Comparison of ENCODE assay signal across 9 mouse cellular contexts in the genomic region with DNA sequence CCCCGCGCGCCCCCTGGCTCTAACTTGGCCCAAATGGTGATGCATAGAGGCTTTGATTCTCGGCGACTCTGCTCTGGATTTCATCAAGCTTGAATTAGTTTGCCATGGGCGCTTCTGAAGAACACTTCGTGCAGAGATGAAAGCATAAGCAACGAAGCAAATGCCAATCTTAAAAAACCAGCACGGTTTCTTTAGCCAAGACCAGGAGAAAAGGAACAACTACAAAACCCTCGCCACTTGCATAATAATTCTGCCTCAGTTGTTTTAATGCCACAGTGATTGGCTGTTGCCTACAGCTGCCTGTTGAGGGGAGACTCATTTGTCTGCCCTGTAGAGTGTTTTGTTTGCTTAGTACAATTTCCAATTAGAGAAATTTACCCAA. TPM values are rescaled to one million over a fixed set of nuclear protein-coding genes. Genes with fewer than 3 reads are reported as not detected.
DNase-seq lines count a peak whose midpoint lies in the region; ATAC-seq and TF ChIP-seq lines count a peak whose summit lies in the region.
"Had no signal": no experiment of that assay in that cellular context is flagged by ENCODE, and none has a peak within 500 bp of the region (broad histone marks: within the 10 kb centered on the region; RNA-seq: fewer than 3 reads in every experiment).

No protein-coding gene starts in this region.

- under 1% methylated on average over 10 of the region's 10 CpGs for WGBS in cerebellum, adult 2 months
- 1% methylated on average over 10 of the region's 10 CpGs for WGBS in neural tube, embryonic 11.5 days
- 2% methylated on average over 10 of the region's 10 CpGs for WGBS in intestine, embryonic 14.5 days

- no peaks in the 10 kb centered on the region for H3K27me3 ChIP-seq in cerebellum, adult 2 months (ENCODE audit: control insufficient read depth, insufficient read depth, low read length)
- no peaks in the 10 kb centered on the region for H3K27me3 ChIP-seq in neural tube, embryonic 11.5 days (ENCODE audit: control insufficient read depth, insufficient read depth, low read length)
- H3K27me3 ChIP-seq in intestine, embryonic 14.5 days (replicated peaks; ENCODE audit: control insufficient read depth, insufficient read depth, low read length): no peaks in the 10 kb centered on the region
- no peaks in the 10 kb centered on the region for H3K27me3 ChIP-seq in myocyte (ENCODE audit: control insufficient read depth, insufficient read depth, insufficient read length)

- TF ChIP-seq POLR2A in cerebellum, adult 2 months (IDR thresholded peaks at IDR 0.05; ENCODE audit: borderline replicate concordance, insufficient read depth, low read length): no peak
- no peak for TF ChIP-seq POLR2A in myocyte (IDR thresholded peaks at IDR 0.05; ENCODE audit: insufficient read length, low read depth)

- peak in 1 of 2 experiments; percentile 46 for DNase-seq in cerebellum, adult 2 months
- no peak for DNase-seq in cerebellum, adult 8-10 months
- no peak for DNase-seq in neural tube, embryonic 11.5 days (ENCODE audit: low spot score)
- DNase-seq in neural tube, embryonic 10.5 days (ENCODE audit: extremely low spot score, low spot score): no peak
- DNase-seq in intestine, embryonic 14.5 days (ENCODE audit: low spot score): no peak

- no peaks in the 10 kb centered on the region for H3K36me3 ChIP-seq in neural tube, embryonic 11.5 days (ENCODE audit: control insufficient read depth, insufficient read depth, low read length)
- 0 out of 2 replicates have a peak, but pooled peaks cover under 1% of the 10 kb centered on the region for H3K36me3 ChIP-seq in intestine, embryonic 14.5 days (ENCODE audit: control insufficient read depth, insufficient read depth, low read length)
- peaks cover 11% of the 10 kb centered on the region for H3K36me3 ChIP-seq in myocyte (ENCODE audit: control insufficient read depth, insufficient read depth)

- H3K9me3 ChIP-seq in neural tube, embryonic 11.5 days (ENCODE audit: control insufficient read depth, low read length): no peaks in the 10 kb centered on the region
- no peaks in the 10 kb centered on the region for H3K9me3 ChIP-seq in intestine, embryonic 14.5 days (ENCODE audit: control insufficient read depth, low read length)

- peaks cover 12% of the 10 kb centered on the region; the same call in 1 of the 2 replicates for H3K4me1 ChIP-seq in cerebellum, adult 2 months (ENCODE audit: control insufficient read depth, insufficient read depth, low read length)
- H3K4me1 ChIP-seq in neural tube, embryonic 11.5 days (ENCODE audit: control insufficient read depth, insufficient read depth, low read length): peaks cover 10% of the 10 kb centered on the region; the same call in 1 of the 2 replicates
- H3K4me1 ChIP-seq in intestine, embryonic 14.5 days (replicated peaks; ENCODE audit: control insufficient read depth, insufficient read depth, low read length): peaks cover 22% of the 10 kb centered on the region

- no peak overlapping the region; the same call in 1 of the 2 replicates for H3K27ac ChIP-seq in cerebellum, adult 2 months (ENCODE audit: insufficient read depth, low read length)
- H3K27ac ChIP-seq in neural tube, embryonic 11.5 days (ENCODE audit: low read depth, low read length): peak overlapping the region; percentile 98
- peak overlapping the region; percentile 97 for H3K27ac ChIP-seq in intestine, embryonic 14.5 days (ENCODE audit: low read depth)

- peak overlapping the region; percentile 88 for H3K4me3 ChIP-seq in cerebellum, adult 2 months (replicated peaks; ENCODE audit: insufficient read depth, low read depth, low read length)
- peak overlapping the region; percentile 92 for H3K4me3 ChIP-seq in neural tube, embryonic 11.5 days (ENCODE audit: low read depth, low read length)
- peak overlapping the region; percentile 69 for H3K4me3 ChIP-seq in intestine, embryonic 14.5 days (ENCODE audit: low read depth, low read length)
- peak overlapping the region; percentile 53 for H3K4me3 ChIP-seq in myocyte

- H3K79me2 ChIP-seq in myocyte (ENCODE audit: control insufficient read depth, insufficient read depth): peaks cover 45% of the 10 kb centered on the region

- H3K9ac ChIP-seq in neural tube, embryonic 11.5 days (ENCODE audit: low read length): peak overlapping the region; percentile 97
- peak overlapping the region; percentile 95 for H3K9ac ChIP-seq in intestine, embryonic 14.5 days (ENCODE audit: low read length)

- ATAC-seq in neural tube, embryonic 11.5 days (ENCODE audit: insufficient read depth, low FRiP score, low TSS enrichment): no peak
- no peak for ATAC-seq in intestine, embryonic 14.5 days (replicated peaks; ENCODE audit: low FRiP score, low TSS enrichment, low read depth)
- ATAC-seq in cerebellum, adult (ENCODE audit: insufficient number of reproducible peaks, low FRiP score, low TSS enrichment): no peak
- no peak for ATAC-seq in granulocyte monocyte progenitor cell, adult 5-6 weeks (replicated peaks; ENCODE audit: poor library complexity, severe bottlenecking)

- H3ac ChIP-seq in myocyte (ENCODE audit: control insufficient read depth, insufficient read length): peak overlapping the region; percentile 94

- TF ChIP-seq CTCF in cerebellum, adult 2 months (IDR thresholded peaks at IDR 0.05; ENCODE audit: borderline replicate concordance, insufficient read depth, low read depth, low read length): no peak

- H3K4me2 ChIP-seq in neural tube, embryonic 11.5 days (ENCODE audit: low read depth): peak overlapping the region; percentile 57
- peak overlapping the region; percentile 74 for H3K4me2 ChIP-seq in intestine, embryonic 14.5 days (ENCODE audit: low read length)
- H3K4me2 ChIP-seq in myocyte (ENCODE audit: low read depth): peak overlapping the region; percentile 94

TF ChIP-seq in myocyte, 11 proteins besides CTCF, POLR2A, EP300 and RAD21:
- TF ChIP-seq REST (IDR thresholded peaks at IDR 0.05; ENCODE audit: insufficient read depth, insufficient read length) (no peak), POLR2AphosphoS2 (IDR thresholded peaks at IDR 0.05; ENCODE audit: insufficient read length, low read depth) (no peak)

RNA-seq across cellular contexts. Expression of gene Ankrd40, which starts 0.8 kb away (rescaled TPM):
- polyA plus RNA-seq in cerebellum, adult 2 months (2012; rRNA removed): 226 and 243 TPM in 2 replicates
- 22.9 and 23.4 TPM in 2 replicates for polyA plus RNA-seq in neural tube, embryonic 11.5 days (2014; fragmentation: Nextera tagmentation; extraction: Ambion mirVana)
- polyA plus RNA-seq in intestine, embryonic 14.5 days (2014; fragmentation: Nextera tagmentation; extraction: Ambion mirVana): 19.9 and 20.4 TPM in 2 replicates
- 105 TPM for polyA plus RNA-seq in myocyte (2012; fragmentation: generic; extraction: Trizol)
- total RNA-seq in granulocyte monocyte progenitor cell, adult 5-6 weeks (2014; fragmentation: Nextera tagmentation): 38.6 and 39.7 TPM in 2 replicates
- 46.9 and 67.0 TPM in 2 replicates for total RNA-seq in granulocyte monocyte progenitor cell, adult 5-6 weeks (2017)

RNA-seq across cellular contexts. Expression of gene Luc7l3, which starts 6.8 kb away (rescaled TPM):
- 154 and 156 TPM in 2 replicates for polyA plus RNA-seq in cerebellum, adult 2 months (2012; rRNA removed)
- polyA plus RNA-seq in neural tube, embryonic 11.5 days (2014; fragmentation: Nextera tagmentation; extraction: Ambion mirVana): 114 and 116 TPM in 2 replicates
- polyA plus RNA-seq in intestine, embryonic 14.5 days (2014; fragmentation: Nextera tagmentation; extraction: Ambion mirVana): 89.6 and 96.3 TPM in 2 replicates
- polyA plus RNA-seq in myocyte (2012; fragmentation: generic; extraction: Trizol): 15.4 TPM
- total RNA-seq in granulocyte monocyte progenitor cell, adult 5-6 weeks (2014; fragmentation: Nextera tagmentation): 172 and 209 TPM in 2 replicates
- 335 and 378 TPM in 2 replicates for total RNA-seq in granulocyte monocyte progenitor cell, adult 5-6 weeks (2017)

RNA-seq across cellular contexts. Expression of gene Gm21885, which starts 47.0 kb away (rescaled TPM):
- polyA plus RNA-seq in cerebellum, adult 2 months (2012; rRNA removed): not detected in 2 replicates
- polyA plus RNA-seq in neural tube, embryonic 11.5 days (2014; fragmentation: Nextera tagmentation; extraction: Ambion mirVana): 0.43 TPM in 1 of 2 replicates, not detected in the other
- 1.1 and 1.6 TPM in 2 replicates for polyA plus RNA-seq in intestine, embryonic 14.5 days (2014; fragmentation: Nextera tagmentation; extraction: Ambion mirVana)
- not detected for polyA plus RNA-seq in myocyte (2012; fragmentation: generic; extraction: Trizol)
- not detected in 2 replicates for total RNA-seq in granulocyte monocyte progenitor cell, adult 5-6 weeks (2014; fragmentation: Nextera tagmentation)
- not detected in 2 replicates for total RNA-seq in granulocyte monocyte progenitor cell, adult 5-6 weeks (2017)
- polyA plus RNA-seq: gonadal fat pad, adult 2 months had no signal
